Mouse (Mus musculus) small intestine, adult 10 weeks (tissue): Measurements from ENCODE around the gene Rsbn1. TPM values are rescaled to one million over a fixed set of nuclear protein-coding genes. Genes with fewer than 3 reads are reported as not detected.

ENCODE experiments used
- polyA plus RNA-seq: library from polyadenylated mRNA; stranded (reverse); fragments of 350-450 nt; fragmentation: Illumina TruSeq; extraction: RNeasy Lipid Tissue Mini Kit (QIAGEN cat#74804); gene quantifications from one replicate; pipeline ENCODE4 v1.2.3, GENCODE M21; 2014; ENCODE audit warnings: low replicate concordance

The Rsbn1 gene
- 33.8 TPM for polyA plus RNA-seq

GRCm38 (mm10) chr3:103914010-103914669 lies at the start of gene Rsbn1:
TSS of gene Rsbn1 (plus strand) at chr3:103914120.

GRCm38 (mm10) chr3:103967861-103968691 lies 54.2 kb downstream of the Rsbn1 start, which contains the start of gene Phtf1:
TSS of gene Phtf1 (plus strand) at chr3:103968110.

Other genes starting within 250 kb of the Rsbn1 start
- 5.2 TPM for gene Olfml3, start 176.1 kb upstream of the Rsbn1 start, polyA plus RNA-seq
- not detected for gene Gm10964, start 174.8 kb upstream of the Rsbn1 start, polyA plus RNA-seq
- gene Hipk1, start 122.6 kb upstream of the Rsbn1 start, polyA plus RNA-seq: 48.8 TPM
- gene Dclre1b, start 104.7 kb upstream of the Rsbn1 start, polyA plus RNA-seq: 7.3 TPM
- gene Ap4b1, start 104.6 kb upstream of the Rsbn1 start, polyA plus RNA-seq: 14.9 TPM
- gene Gm43064, start 104.5 kb upstream of the Rsbn1 start, polyA plus RNA-seq: not detected
- gene Bcl2l15, start 81.5 kb upstream of the Rsbn1 start, polyA plus RNA-seq: 77.4 TPM
- 31.7 TPM for gene Ptpn22, start 54.3 kb upstream of the Rsbn1 start, polyA plus RNA-seq
- gene Phtf1, start 54.0 kb downstream of the Rsbn1 start, polyA plus RNA-seq: 11.9 TPM